Mouse (Mus musculus): ENCODE data around the gene Add1. TPM values are rescaled to one million over a fixed set of nuclear protein-coding genes. Genes with fewer than 3 reads are reported as not detected.

The Add1 gene
- total RNA-seq, 2 experiments from 2014 or later: 415 to 423 TPM

- intact Hi-C loops (cut with DNase I): loop anchor here (1.0 to 10.0 kb wide), 3 partner anchors 101 to 385 kb away; partner anchors contain the start of genes Hgfac and Htt
- peak; percentile 100 for DNase-seq (ENCODE audit: low spot score in 2 of 2)
Observed at GRCm38 (mm10) chr5:34659686-34660590, 86.5 kb downstream of the Add1 start, which contains the start of the genes Nop14 and Grk4. Nop14 (minus strand) TSS chr5:34660148. Grk4 (plus strand) TSS chr5:34660379.

DNA sequence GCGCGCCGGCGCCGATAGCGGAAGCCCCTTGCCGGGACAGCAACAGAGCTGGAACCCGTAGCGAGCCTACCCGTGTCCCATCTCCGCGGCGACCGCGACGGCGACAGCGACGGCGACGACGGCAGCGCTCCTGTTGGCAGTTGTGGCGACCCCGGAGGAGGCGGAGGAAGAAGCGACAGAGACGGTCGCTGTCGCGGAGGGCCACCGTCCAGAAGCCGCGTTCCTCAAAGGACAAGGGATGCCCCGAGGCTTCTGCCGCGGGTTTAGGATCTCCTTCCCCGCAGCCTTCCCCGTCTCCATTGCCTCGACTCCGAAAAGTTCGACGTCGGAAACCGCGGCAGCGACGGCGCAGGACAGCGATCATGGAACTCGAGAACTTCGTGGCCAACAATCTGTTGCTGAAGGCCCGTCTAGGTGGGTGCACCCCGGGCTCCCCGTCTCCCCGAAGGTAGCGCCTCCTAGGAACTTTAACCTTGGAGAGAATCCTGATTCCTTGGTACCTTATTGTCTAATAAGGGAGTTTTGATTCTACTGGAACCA lies 87.2 kb downstream of the Add1 start:
- intact Hi-C loops (cut with DNase I): loop anchor here (1.0 to 10.0 kb wide), 3 partner anchors 101 to 384 kb away; partner anchors contain the start of genes Hgfac and Htt
- DNase-seq (ENCODE audit: low spot score in 2 of 2): no peak

DNA sequence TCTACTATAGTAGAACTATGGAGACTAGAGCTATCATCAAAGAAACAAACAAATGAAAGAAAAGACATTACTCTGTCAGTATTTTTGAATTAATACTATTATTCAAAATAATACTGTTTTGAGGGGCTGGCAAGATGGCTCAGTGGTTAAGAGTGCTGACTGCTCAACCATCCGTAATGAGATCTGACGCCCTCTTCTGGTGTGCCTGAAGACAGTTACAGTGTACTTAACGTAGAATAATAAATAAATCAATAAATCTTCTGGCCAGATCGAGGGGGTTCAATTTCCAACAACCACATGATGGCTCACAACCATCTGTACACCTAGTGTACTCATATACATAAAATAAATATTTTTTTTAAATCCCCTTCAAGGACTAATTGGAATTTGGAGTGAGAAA lies 88.4 kb downstream of the Add1 start:
- no peak for DNase-seq (ENCODE audit: low spot score in 2 of 2)
- intact Hi-C loops (cut with DNase I): loop anchor here (10.0 kb wide), 2 partner anchors 233 to 383 kb away; partner anchors contain the start of gene Hgfac

- intact Hi-C loops (cut with DNase I): loop anchor here (10.0 kb wide), 2 partner anchors 232 to 382 kb away; partner anchors contain the start of gene Hgfac
- no peak for DNase-seq (ENCODE audit: low spot score in 2 of 2)
Observed at GRCm38 (mm10) chr5:34663231-34663630, 89.8 kb downstream of the Add1 start.

DNA sequence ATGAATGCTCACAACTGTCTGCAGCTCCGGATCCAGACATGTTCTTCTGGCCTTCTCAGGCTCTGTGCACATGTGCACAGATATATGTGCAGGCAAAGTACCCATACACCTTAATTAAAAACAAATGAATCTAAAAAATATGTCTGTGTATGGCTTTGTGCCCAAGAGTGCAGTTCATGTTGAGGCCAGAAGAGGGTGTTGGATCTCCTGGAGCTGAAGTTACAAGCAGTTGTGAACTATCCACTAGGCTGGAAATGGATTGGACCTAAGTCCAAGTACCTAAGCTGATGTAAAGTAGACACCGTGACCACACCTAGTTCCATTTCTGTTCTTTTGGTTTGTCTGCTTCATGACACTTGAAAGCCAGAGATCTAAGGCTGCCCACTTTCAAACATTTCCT lies 96.0 kb downstream of the Add1 start:
- intact Hi-C loops (cut with DNase I): loop anchor here (10.0 kb wide), 2 partner anchors 225 to 375 kb away; partner anchors contain the start of gene Hgfac

GRCm38 (mm10) chr5:34670280-34670679 lies 96.8 kb downstream of the Add1 start:
- intact Hi-C loops (cut with DNase I): no loop called here
- DNase-seq (ENCODE audit: low spot score in 2 of 2): no peak

More for the DNA sequence above, 96.0 kb downstream of the Add1 start:
- DNase-seq (ENCODE audit: low spot score in 2 of 2): no peak

Small RNAs within 50 kb of the gene (microRNA-seq; reads per million reads assigned to microRNA genes)
- gene Mir7036b: 0.25 to 0.67 reads per million in 2 experiments

Other genes with a start within 250 kb of the Add1 start
- 10 to 100 TPM; 86.9 to 89.8 TPM for gene Rnf4, start 237.4 kb upstream of the Add1 start, total RNA-seq (2021)
- gene Fam193a, start 203.7 kb upstream of the Add1 start, total RNA-seq (2021): 10 to 100 TPM; 38.1 to 39.7 TPM
- gene Tnip2, start 59.7 kb upstream of the Add1 start, total RNA-seq (2021): 10 to 100 TPM; 13.0 to 13.1 TPM
- 1 to 10 TPM; 2.1 to 4.9 TPM for gene Sh3bp2, start 47.8 kb upstream of the Add1 start, total RNA-seq (2021)
- gene Mfsd10, start 63.5 kb downstream of the Add1 start, total RNA-seq (2021): 10 to 100 TPM; 39.7 to 41.6 TPM
- 10 to 100 TPM; 13.0 to 15.0 TPM for gene Nop14, start 86.5 kb downstream of the Add1 start, total RNA-seq (2021)
- gene Grk4, start 86.7 kb downstream of the Add1 start, total RNA-seq (2021): 1 to 10 TPM; 2.1 to 3.4 TPM
- gene Htt, start 188.1 kb downstream of the Add1 start, total RNA-seq (2021): 10 to 100 TPM; 79.2 to 82.5 TPM